Mouse (Mus musculus) heart, adult 2 months (tissue): ENCODE data around the gene Ankrd33b.

Source experiments
- CTCF ChIP-seq: fragments of 200-600 bp; IDR thresholded peaks from 2 replicates; pipeline ENCODE4 v1.8.1; 2022; ENCODE audit warnings: antibody characterized with exemption, mild to moderate bottlenecking, moderate library complexity
- POLR2A ChIP-seq: fragments of 200-500 bp; IDR thresholded peaks from 2 replicates; pipeline ENCODE4 v1.6.1; 2011; ENCODE audit warnings: mild to moderate bottlenecking, low read depth, low read length, control low read depth; ENCODE audit not compliant: insufficient read depth

GRCm38 (mm10) chr15:31342496-31342901 lies 25.0 kb downstream of the Ankrd33b start:
- TF ChIP-seq CTCF (no peak), POLR2A (no peak)
